Mouse (Mus musculus): ENCODE results near the gene Polr2a. TPM values are rescaled to one million over a fixed set of nuclear protein-coding genes. Genes with fewer than 3 reads are reported as not detected.

Gene Polr2a
- total and polyA plus RNA-seq, 3 experiments, result 16.6 to 193 (median 73.9) TPM

DNA sequence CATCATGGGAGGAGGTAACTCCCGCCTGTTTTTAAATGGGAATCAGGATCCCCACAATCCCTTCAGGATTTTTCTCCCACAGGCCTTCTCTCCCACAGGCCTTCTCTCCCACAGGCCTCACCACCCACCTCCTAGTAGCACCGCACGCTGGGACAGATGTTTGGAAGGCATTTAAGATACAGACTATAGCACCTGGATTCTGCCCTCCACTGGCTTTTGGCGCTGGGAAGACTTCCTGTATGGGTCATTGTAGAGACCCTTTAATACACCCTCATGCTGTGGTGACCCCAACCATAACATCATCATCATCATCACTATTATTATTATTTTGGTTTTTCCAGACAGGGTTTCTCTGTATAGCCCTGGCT, 51.0 kb downstream of the Polr2a start:
- no peak for DNase-seq (ENCODE audit: low read depth, low spot score)
- Histone ChIP-seq H3K79me2 (ENCODE audit: control insufficient read depth, insufficient read depth, low read length, poor library complexity) (no peaks in the 10 kb centered on the region), H3K4me3 (ENCODE audit: control insufficient read depth in 1 of 2, insufficient read depth in 1 of 2, low read depth in 2 of 2, low read length in 2 of 2) (no peak overlapping the region), H3K36me3 (ENCODE audit: control insufficient read depth in 1 of 2, insufficient read depth in 2 of 2, low read length in 2 of 2) (no peaks in the 10 kb centered on the region), H3K9me3 (replicated peaks; ENCODE audit: insufficient read depth, low read length) (no peaks in the 10 kb centered on the region), H3K27me3 (ENCODE audit: control insufficient read depth in 1 of 2, insufficient read depth in 2 of 2, low read length in 2 of 2) (peaks cover 0 to 2% of the 10 kb centered on the region in 2 experiments; a peak in 1 of 4 replicates), H3K4me1 (ENCODE audit: control insufficient read depth in 1 of 2, insufficient read depth in 2 of 2, low read length in 2 of 2) (no peaks in the 10 kb centered on the region), H3K27ac (ENCODE audit: control insufficient read depth, low read depth, low read length) (no peak overlapping the region), H3K9ac (ENCODE audit: control insufficient read depth, low read depth, low read length, poor library complexity, severe bottlenecking) (no peak overlapping the region)
- TF ChIP-seq CHD1 (IDR thresholded peaks at IDR 0.05; ENCODE audit: low read depth, low read length) (no peak), CTCF (IDR thresholded peaks at IDR 0.05 in 2 of 3, conservative IDR thresholded peaks at IDR 0.05 in 1 of 3; ENCODE audit: control insufficient read depth in 1 of 3, insufficient read depth in 1 of 3, low read depth in 2 of 3, low read length in 3 of 3, poor library complexity in 1 of 3, severe bottlenecking in 1 of 3) (no peak), MYB (IDR thresholded peaks at IDR 0.05; ENCODE audit: low read depth, low read length) (no peak), ZNF384 (IDR thresholded peaks at IDR 0.05; ENCODE audit: low read depth, low read length) (no peak)

DNA sequence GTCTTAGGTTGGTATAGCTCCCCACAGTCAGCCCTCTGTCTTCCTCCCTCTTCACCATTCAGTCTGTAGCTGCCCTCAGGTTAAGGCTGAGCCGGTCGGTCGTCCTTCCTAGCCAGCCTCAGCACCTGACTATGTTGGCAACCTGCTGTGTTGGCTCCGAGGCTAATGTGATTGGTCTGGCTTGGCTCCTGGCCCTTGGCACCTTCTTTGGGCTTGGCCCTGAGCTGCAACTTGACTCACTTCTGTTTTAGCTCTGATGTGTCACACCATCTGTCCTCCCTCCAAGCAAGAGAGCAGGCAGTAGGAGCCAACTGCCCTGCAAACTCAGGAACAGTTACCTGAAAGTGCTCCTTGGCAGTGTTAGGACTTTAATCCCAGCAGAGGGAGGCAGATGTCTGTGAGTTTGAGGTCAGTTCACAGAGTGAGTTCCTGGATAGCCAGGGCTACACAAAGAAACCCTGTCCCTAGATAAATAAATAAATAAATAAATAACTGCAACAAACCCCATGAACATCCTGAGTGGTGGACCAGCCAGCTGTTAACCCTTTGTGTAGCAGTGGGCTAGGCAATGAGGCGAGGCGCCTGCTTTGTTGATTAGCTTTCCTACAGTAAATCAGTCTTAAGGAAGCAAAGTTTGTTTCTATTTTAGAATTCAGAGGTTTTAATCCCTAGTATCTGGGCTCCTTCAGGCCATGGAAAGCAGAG, 51.5 kb downstream of the Polr2a start:
- peaks cover 0 to 2% of the 10 kb centered on the region in 2 experiments; a peak in 1 of 4 replicates for H3K27me3 ChIP-seq (ENCODE audit: control insufficient read depth in 1 of 2, insufficient read depth in 2 of 2, low read length in 2 of 2)
- TF ChIP-seq BHLHE40 (IDR thresholded peaks at IDR 0.05; ENCODE audit: borderline replicate concordance, low read depth, low read length), result no peak
- no peak for TF ChIP-seq POLR2AphosphoS2 (IDR thresholded peaks at IDR 0.05; ENCODE audit: low read length)
- no peak for TF ChIP-seq CTCF (IDR thresholded peaks at IDR 0.05 in 2 of 3, conservative IDR thresholded peaks at IDR 0.05 in 1 of 3; ENCODE audit: control insufficient read depth in 1 of 3, insufficient read depth in 1 of 3, low read depth in 2 of 3, low read length in 3 of 3, poor library complexity in 1 of 3, severe bottlenecking in 1 of 3)
- no peak for TF ChIP-seq E2F4 (IDR thresholded peaks at IDR 0.05; ENCODE audit: borderline replicate concordance, low read depth, low read length)
- no peak for TF ChIP-seq TCF12 (IDR thresholded peaks at IDR 0.05; ENCODE audit: low read depth, low read length)
- no peaks in the 10 kb centered on the region for H3K36me3 ChIP-seq (ENCODE audit: control insufficient read depth in 1 of 2, insufficient read depth in 2 of 2, low read length in 2 of 2)
- H3K9me3 ChIP-seq (replicated peaks; ENCODE audit: insufficient read depth, low read length), result no peaks in the 10 kb centered on the region
- no peak overlapping the region for H3K4me3 ChIP-seq (ENCODE audit: control insufficient read depth in 1 of 2, insufficient read depth in 1 of 2, low read depth in 2 of 2, low read length in 2 of 2)
- H3K9ac ChIP-seq (ENCODE audit: control insufficient read depth, low read depth, low read length, poor library complexity, severe bottlenecking), result no peak overlapping the region
- no peaks in the 10 kb centered on the region for H3K79me2 ChIP-seq (ENCODE audit: control insufficient read depth, insufficient read depth, low read length, poor library complexity)
- H3K27ac ChIP-seq (ENCODE audit: control insufficient read depth, low read depth, low read length), result no peak overlapping the region
- no peak for DNase-seq (ENCODE audit: low read depth, low spot score)
- no peaks in the 10 kb centered on the region for H3K4me1 ChIP-seq (ENCODE audit: control insufficient read depth in 1 of 2, insufficient read depth in 2 of 2, low read length in 2 of 2)

DNA sequence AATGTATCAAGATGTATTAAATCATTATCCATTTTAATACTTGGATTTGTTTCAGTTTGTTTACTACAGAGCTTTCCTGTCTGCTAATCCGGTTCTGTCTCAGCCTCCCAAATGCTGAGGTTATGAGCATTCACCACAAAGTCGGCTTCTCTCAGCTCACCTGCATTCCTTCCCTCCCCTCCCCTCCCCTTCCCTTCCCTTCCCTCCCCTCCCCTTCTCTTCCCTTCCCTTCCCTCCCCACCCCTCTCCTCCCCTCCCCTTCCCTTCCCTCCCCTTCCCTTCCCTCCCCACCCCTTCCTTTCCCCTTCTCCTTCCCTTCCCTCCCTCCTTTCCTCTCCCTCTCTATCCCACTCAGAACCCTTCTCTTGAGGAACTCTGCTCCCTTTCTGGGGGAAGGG, 53.8 kb downstream of the Polr2a start:
- H3K4me1 ChIP-seq (ENCODE audit: control insufficient read depth in 1 of 2, insufficient read depth in 2 of 2, low read length in 2 of 2), result peaks cover 0 to 3% of the 10 kb centered on the region in 2 experiments; a peak in 3 of 4 replicates
- H3K79me2 ChIP-seq (ENCODE audit: control insufficient read depth, insufficient read depth, low read length, poor library complexity), result no peaks in the 10 kb centered on the region
- no peak overlapping the region for H3K4me3 ChIP-seq (ENCODE audit: control insufficient read depth in 1 of 2, insufficient read depth in 1 of 2, low read depth in 2 of 2, low read length in 2 of 2)
- TF ChIP-seq CHD1 (IDR thresholded peaks at IDR 0.05; ENCODE audit: low read depth, low read length) (no peak), GATA1 (IDR thresholded peaks at IDR 0.05; ENCODE audit: low read depth, low read length) (no peak), MAZ (IDR thresholded peaks at IDR 0.05; ENCODE audit: low read depth, low read length) (no peak), ELF1 (IDR thresholded peaks at IDR 0.05; ENCODE audit: low read depth, low read length) (no peak), MAX (IDR thresholded peaks at IDR 0.05; ENCODE audit: low read length) (no peak), USF1 (IDR thresholded peaks at IDR 0.05; ENCODE audit: low read depth, low read length) (no peak), POLR2A (IDR thresholded peaks at IDR 0.05; ENCODE audit: control insufficient read depth in 1 of 2, insufficient read depth in 1 of 2, low read depth in 1 of 2, low read length in 2 of 2, poor library complexity in 1 of 2) (no peak)
- H3K36me3 ChIP-seq (ENCODE audit: control insufficient read depth in 1 of 2, insufficient read depth in 2 of 2, low read length in 2 of 2), result peaks cover 0 to 3% of the 10 kb centered on the region in 2 experiments; a peak in 1 of 4 replicates
- no peak for DNase-seq (ENCODE audit: low read depth, low spot score)
- H3K9ac ChIP-seq (ENCODE audit: control insufficient read depth, low read depth, low read length, poor library complexity, severe bottlenecking), result no peak overlapping the region
- no peak overlapping the region for H3K27ac ChIP-seq (ENCODE audit: control insufficient read depth, low read depth, low read length)
- no peaks in the 10 kb centered on the region for H3K9me3 ChIP-seq (replicated peaks; ENCODE audit: insufficient read depth, low read length)
- peaks cover 0 to 2% of the 10 kb centered on the region in 2 experiments; a peak in 1 of 4 replicates for H3K27me3 ChIP-seq (ENCODE audit: control insufficient read depth in 1 of 2, insufficient read depth in 2 of 2, low read length in 2 of 2)
